Comparison of ENCODE assay signal across 8 mouse cellular contexts in the genomic region with DNA sequence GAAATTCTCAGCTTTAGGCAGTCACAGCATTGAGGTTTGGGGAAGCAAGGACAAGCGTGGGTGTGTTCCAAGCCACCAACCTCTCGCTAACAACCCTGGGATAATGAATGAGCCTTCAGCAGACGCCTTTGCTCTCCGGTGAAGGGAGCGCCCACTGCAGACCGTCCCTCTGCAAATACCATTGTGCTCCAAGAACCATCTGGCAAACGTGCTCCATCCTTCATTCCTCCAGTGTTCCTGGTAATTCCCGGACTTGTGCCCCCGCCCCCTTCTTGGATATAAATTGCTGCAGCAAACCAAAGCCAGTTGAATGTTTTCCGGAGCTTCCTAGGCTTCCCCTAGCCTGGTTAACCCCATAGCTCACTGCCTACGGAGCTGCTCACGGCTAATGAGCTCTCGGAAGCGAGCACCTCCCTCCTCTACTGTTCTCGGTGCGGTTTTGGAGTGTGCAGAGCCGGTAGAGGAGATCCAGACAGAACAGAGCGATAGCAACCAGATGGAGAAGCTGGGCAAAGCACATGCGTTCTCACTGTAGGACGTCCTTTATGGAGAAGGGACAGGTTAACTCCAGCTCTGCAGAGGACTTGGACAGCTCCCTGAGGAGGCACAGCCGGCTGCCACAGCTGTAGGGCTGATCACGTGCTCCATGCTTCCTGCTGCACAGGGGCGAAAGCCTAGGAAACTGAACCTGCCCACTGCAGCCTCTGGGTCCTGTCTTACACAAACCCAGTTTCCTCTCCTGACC. TPM values are rescaled to one million over a fixed set of nuclear protein-coding genes. Genes with fewer than 3 reads are reported as not detected.
DNase-seq lines count a peak whose midpoint lies in the region; ATAC-seq lines count a peak whose summit lies in the region.

No protein-coding gene starts in this region.

- H3K27me3 ChIP-seq in forebrain, embryonic 15.5 days: no peaks in the 10 kb centered on the region
- no peaks in the 10 kb centered on the region for H3K27me3 ChIP-seq in hindbrain, embryonic 15.5 days

- peak overlapping the region; percentile 47 for H3K9ac ChIP-seq in forebrain, embryonic 15.5 days (replicated peaks)
- peak overlapping the region; percentile 53 for H3K9ac ChIP-seq in hindbrain, embryonic 15.5 days

- H3K4me2 ChIP-seq in forebrain, embryonic 15.5 days (replicated peaks): peak overlapping the region; percentile 49
- H3K4me2 ChIP-seq in hindbrain, embryonic 15.5 days: peak overlapping the region; percentile 72

- 2% methylated on average over 23 of the region's 23 CpGs for WGBS in forebrain, embryonic 15.5 days
- WGBS in hindbrain, embryonic 15.5 days: under 1% methylated on average over 23 of the region's 23 CpGs

- ATAC-seq in CD4-positive, CD25-positive, alpha-beta regulatory T cell, adult 4 months: peak; percentile 34
- ATAC-seq in forebrain, embryonic 15.5 days (replicated peaks): peak; percentile 83
- ATAC-seq in hindbrain, embryonic 15.5 days (ENCODE audit: low FRiP score, low read depth): peak; percentile 89
- ATAC-seq in erythroblast, adult 5-6 weeks (replicated peaks; ENCODE audit: low FRiP score, poor library complexity, severe bottlenecking): no peak

- peak; percentile 86 for DNase-seq in brain, adult 2 months (ENCODE audit: low read depth, low spot score)
- peak; percentile 48 to 55 for DNase-seq in layer of hippocampus, postnatal 36 days
- peak; percentile 48 for DNase-seq in lung, postnatal 14 days
- peak; percentile 69 to 77 for DNase-seq in right cerebral cortex, adult 2 months (ENCODE audit: low spot score in 2 of 2)

- H3K36me3 ChIP-seq in forebrain, embryonic 15.5 days: no peaks in the 10 kb centered on the region
- H3K36me3 ChIP-seq in hindbrain, embryonic 15.5 days: no peaks in the 10 kb centered on the region

- peak overlapping the region; percentile 37 for H3K4me3 ChIP-seq in forebrain, embryonic 15.5 days
- H3K4me3 ChIP-seq in hindbrain, embryonic 15.5 days: peak overlapping the region; percentile 40

- peaks cover 33% of the 10 kb centered on the region for H3K4me1 ChIP-seq in forebrain, embryonic 15.5 days
- H3K4me1 ChIP-seq in hindbrain, embryonic 15.5 days (replicated peaks): peaks cover 28% of the 10 kb centered on the region

- H3K9me3 ChIP-seq in forebrain, embryonic 15.5 days: no peaks in the 10 kb centered on the region
- no peaks in the 10 kb centered on the region for H3K9me3 ChIP-seq in hindbrain, embryonic 15.5 days

- peak overlapping the region; percentile 78 for H3K27ac ChIP-seq in forebrain, embryonic 15.5 days (replicated peaks)
- H3K27ac ChIP-seq in hindbrain, embryonic 15.5 days (replicated peaks): peak overlapping the region; percentile 92

RNA-seq across cellular contexts. Expression of a gene that starts 10.8 kb away (rescaled TPM):
- polyA plus RNA-seq in CD4-positive, CD25-positive, alpha-beta regulatory T cell, adult 4 months (2017; shearing (Covaris generic)): 1 to 10 TPM in 1 of 2 experiments, under 1 TPM in 1; 0.82 to 1.6 TPM
- 20.4 and 23.3 TPM in 2 replicates for polyA plus RNA-seq in forebrain, embryonic 15.5 days (2015; fragmentation: Nextera tagmentation; extraction: Ambion mirVana)
- 6.9 and 8.1 TPM in 2 replicates for polyA plus RNA-seq in hindbrain, embryonic 15.5 days (2015; fragmentation: Nextera tagmentation; extraction: Ambion mirVana)
- 10 to 100 TPM; 25.0 to 29.2 TPM for total RNA-seq in layer of hippocampus, postnatal 36 days (2021)
- total RNA-seq in erythroblast, adult 5-6 weeks (2015; ENCODE audit: low replicate concordance): not detected in 2 replicates
- not detected in 2 replicates for total RNA-seq in erythroblast, adult 5-6 weeks (2017; ENCODE audit: low replicate concordance)
